Mouse (Mus musculus) lung, embryonic 16.5 days (tissue): ENCODE data around the gene Jag1. TPM values are rescaled to one million over a fixed set of nuclear protein-coding genes. Genes with fewer than 3 reads are reported as not detected.

ENCODE experiments used
- ATAC-seq: fragments of 200-750 bp; cut with Nextera tagmentation; 2 replicates; pipeline ENCODE4 v1.8.0; 2017; ENCODE audit warnings: low read depth, mild to moderate bottlenecking, moderate library complexity
- H3K27ac ChIP-seq: fragments of 300-500 bp; sonication (generic); 2 replicates; pipeline ENCODE4 v1.5.1; 2014; ENCODE audit warnings: mild to moderate bottlenecking, control low read depth, low read length
- H3K27me3 ChIP-seq: fragments of 300-500 bp; sonication (generic); 2 replicates; pipeline ENCODE4 v1.6.1; 2014; ENCODE audit warnings: low read depth, low read length, mixed read lengths; ENCODE audit not compliant: control insufficient read depth, insufficient read depth
- H3K36me3 ChIP-seq: fragments of 300-500 bp; sonication (generic); 2 replicates; pipeline ENCODE4 v1.6.1; 2014; ENCODE audit warnings: low read length; ENCODE audit not compliant: control insufficient read depth, insufficient read depth
- H3K4me1 ChIP-seq: fragments of 300-500 bp; sonication (generic); replicated peaks from 2 replicates; pipeline ENCODE4 v1.6.1; 2014; ENCODE audit warnings: low read length, mixed read lengths; ENCODE audit not compliant: control insufficient read depth, insufficient read depth
- H3K4me2 ChIP-seq: fragments of 300-500 bp; sonication (generic); 2 replicates; pipeline ENCODE4 v1.6.1; 2014; ENCODE audit warnings: low read depth, low read length, control low read depth
- H3K4me3 ChIP-seq: fragments of 300-500 bp; sonication (generic); 2 replicates; pipeline ENCODE4 v1.5.1; 2014; ENCODE audit warnings: mild to moderate bottlenecking, low read length, control low read depth
- H3K9ac ChIP-seq: fragments of 300-500 bp; sonication (generic); 2 replicates; pipeline ENCODE4 v1.6.1; 2014; ENCODE audit warnings: low read length, control low read depth
- H3K9me3 ChIP-seq: fragments of 300-500 bp; sonication (generic); 2 replicates; pipeline ENCODE4 v1.6.1; 2016; ENCODE audit warnings: low read length; ENCODE audit not compliant: control insufficient read depth
- WGBS: fragments of 180-500 bp; shearing (Covaris S2); extraction: QIAGEN DNeasy Blood & Tissue Kit; methylation state at CpG from one replicate; pipeline ENCODE4 v1.1.7; 2014; 5-methylcytosine and 5-hydroxymethylcytosine counted together
- polyA plus RNA-seq: library from polyadenylated mRNA; unstranded; fragments of >200 nt; fragmentation: Nextera tagmentation; extraction: Ambion mirVana; gene quantifications from 2 replicates; pipeline ENCODE4 v1.2.1, GENCODE M21; 2015

Jag1 gene
- polyA plus RNA-seq, 1 experiment from 2014 or later, result 16.1 TPM

GRCm38 (mm10) chr2:137078771-137079170, 37.7 kb downstream of the Jag1 start:
- H3K4me3 ChIP-seq, result no peak overlapping the region
- H3K27ac ChIP-seq, result no peak overlapping the region
- peaks cover 13% of the 10 kb centered on the region for H3K4me1 ChIP-seq
- H3K4me2 ChIP-seq, result no peak overlapping the region
- no peaks in the 10 kb centered on the region for H3K27me3 ChIP-seq
- H3K9me3 ChIP-seq, result no peaks in the 10 kb centered on the region
- H3K36me3 ChIP-seq, result no peaks in the 10 kb centered on the region; the same call in 1 of the 2 replicates
- no peak for ATAC-seq
- H3K9ac ChIP-seq, result no peak overlapping the region
- WGBS, result 70% methylated on average over 4 of the region's 4 CpGs

GRCm38 (mm10) chr2:137074313-137074620, 42.2 kb downstream of the Jag1 start:
- 73% methylated on average over 1 of the region's 2 CpGs for WGBS
- Histone ChIP-seq H3K9ac (no peak overlapping the region), H3K27ac (no peak overlapping the region), H3K27me3 (no peaks in the 10 kb centered on the region), H3K4me1 (no peaks in the 10 kb centered on the region), H3K4me2 (no peak overlapping the region), H3K36me3 (no peaks in the 10 kb centered on the region), H3K9me3 (no peaks in the 10 kb centered on the region), H3K4me3 (no peak overlapping the region)
- no peak for ATAC-seq

- Histone ChIP-seq H3K4me1 (no peaks in the 10 kb centered on the region), H3K9ac (no peak overlapping the region), H3K36me3 (no peaks in the 10 kb centered on the region), H3K4me3 (no peak overlapping the region), H3K9me3 (no peaks in the 10 kb centered on the region), H3K27ac (no peak overlapping the region), H3K4me2 (no peak overlapping the region), H3K27me3 (no peaks in the 10 kb centered on the region)
- 63% methylated on average over 16 of the region's 16 CpGs for WGBS
- ATAC-seq, result no peak
Measured at GRCm38 (mm10) chr2:137073473-137074312, 42.8 kb downstream of the Jag1 start.

- Histone ChIP-seq H3K27ac (no peak overlapping the region), H3K27me3 (no peaks in the 10 kb centered on the region), H3K36me3 (no peaks in the 10 kb centered on the region), H3K9ac (no peak overlapping the region), H3K4me2 (no peak overlapping the region), H3K9me3 (no peaks in the 10 kb centered on the region), H3K4me1 (no peaks in the 10 kb centered on the region), H3K4me3 (no peak overlapping the region)
- 79% methylated on average over 10 of the region's 10 CpGs for WGBS
- no peak for ATAC-seq
Measured at GRCm38 (mm10) chr2:137067479-137068110, 48.8 kb downstream of the Jag1 start.

GRCm38 (mm10) chr2:137064513-137064912, 51.9 kb downstream of the Jag1 start:
- no peak overlapping the region for H3K4me2 ChIP-seq
- no peak for ATAC-seq
- 78% methylated on average over 3 of the region's 3 CpGs for WGBS
- H3K27me3 ChIP-seq, result no peaks in the 10 kb centered on the region
- no peaks in the 10 kb centered on the region for H3K36me3 ChIP-seq
- H3K4me3 ChIP-seq, result no peak overlapping the region
- no peaks in the 10 kb centered on the region for H3K9me3 ChIP-seq
- H3K4me1 ChIP-seq, result no peaks in the 10 kb centered on the region
- H3K27ac ChIP-seq, result no peak overlapping the region
- H3K9ac ChIP-seq, result no peak overlapping the region

- no peaks in the 10 kb centered on the region for H3K36me3 ChIP-seq
- H3K4me3 ChIP-seq, result no peak overlapping the region
- 83% methylated on average over 1 of the region's 1 CpGs for WGBS
- H3K9ac ChIP-seq, result no peak overlapping the region
- no peak overlapping the region for H3K4me2 ChIP-seq
- ATAC-seq, result no peak
- H3K27ac ChIP-seq, result no peak overlapping the region
- H3K4me1 ChIP-seq, result 0 out of 2 replicates have a peak, but pooled peaks cover 3% of the 10 kb centered on the region
- H3K9me3 ChIP-seq, result no peaks in the 10 kb centered on the region
- no peaks in the 10 kb centered on the region for H3K27me3 ChIP-seq
Measured at GRCm38 (mm10) chr2:137063829-137064228, 52.6 kb downstream of the Jag1 start.

GRCm38 (mm10) chr2:137049906-137050305, 66.5 kb downstream of the Jag1 start:
- ATAC-seq, result 0 out of 2 replicates have a peak, but pooled peaks have one; percentile 15
- Histone ChIP-seq H3K27me3 (no peaks in the 10 kb centered on the region), H3K27ac (no peak overlapping the region), H3K4me1 (no peaks in the 10 kb centered on the region; the same call in 1 of the 2 replicates), H3K36me3 (no peaks in the 10 kb centered on the region), H3K9ac (no peak overlapping the region), H3K9me3 (no peaks in the 10 kb centered on the region), H3K4me2 (no peak overlapping the region), H3K4me3 (no peak overlapping the region)
- WGBS, result 58% methylated on average over 1 of the region's 1 CpGs

- H3K9ac ChIP-seq, result no peak overlapping the region
- H3K4me3 ChIP-seq, result no peak overlapping the region
- 58% methylated on average over 2 of the region's 2 CpGs for WGBS
- peak; percentile 34; the same call in 1 of the 2 replicates for ATAC-seq
- no peaks in the 10 kb centered on the region for H3K27me3 ChIP-seq
- H3K4me2 ChIP-seq, result no peak overlapping the region
- no peaks in the 10 kb centered on the region; the same call in 1 of the 2 replicates for H3K36me3 ChIP-seq
- H3K4me1 ChIP-seq, result no peaks in the 10 kb centered on the region; the same call in 1 of the 2 replicates
- no peaks in the 10 kb centered on the region for H3K9me3 ChIP-seq
- H3K27ac ChIP-seq, result no peak overlapping the region
Measured at GRCm38 (mm10) chr2:137049367-137049766, 67.1 kb downstream of the Jag1 start.

- Histone ChIP-seq H3K27ac (no peak overlapping the region), H3K9me3 (no peaks in the 10 kb centered on the region), H3K4me3 (no peak overlapping the region), H3K4me1 (no peaks in the 10 kb centered on the region), H3K27me3 (no peaks in the 10 kb centered on the region), H3K4me2 (no peak overlapping the region), H3K36me3 (no peaks in the 10 kb centered on the region; the same call in 1 of the 2 replicates), H3K9ac (no peak overlapping the region)
- WGBS, result 91% methylated on average over 2 of the region's 2 CpGs
- ATAC-seq, result no peak
Measured at GRCm38 (mm10) chr2:137044122-137044521, 72.3 kb downstream of the Jag1 start.
